Mouse (Mus musculus): ENCODE measurements at regions not wholly inside any gene's neighbourhood (a gene's known extent, or its start where the extent isn't known, plus 50 kb on each side); places are given as distances from the start of the nearest gene placed in this dataset.

GRCm38 (mm10) chr3:22300553-22300952 lies 224.1 kb downstream of the Tbl1xr1 start:
- TF ChIP-seq GATA1 (IDR thresholded peaks at IDR 0.05; ENCODE audit: borderline replicate concordance, low read length) (no peak), FLI1 (IDR thresholded peaks at IDR 0.05; ENCODE audit: low read length) (no peak)
